Mouse (Mus musculus) embryo, embryonic 11 days (tissue): ENCODE measurements around the gene Irf9.

ENCODE experiments used
- DNase-seq: peaks from one replicate; pipeline ENCODE4 v3.0.0-alpha.2; 2015

The Irf9 gene

DNA sequence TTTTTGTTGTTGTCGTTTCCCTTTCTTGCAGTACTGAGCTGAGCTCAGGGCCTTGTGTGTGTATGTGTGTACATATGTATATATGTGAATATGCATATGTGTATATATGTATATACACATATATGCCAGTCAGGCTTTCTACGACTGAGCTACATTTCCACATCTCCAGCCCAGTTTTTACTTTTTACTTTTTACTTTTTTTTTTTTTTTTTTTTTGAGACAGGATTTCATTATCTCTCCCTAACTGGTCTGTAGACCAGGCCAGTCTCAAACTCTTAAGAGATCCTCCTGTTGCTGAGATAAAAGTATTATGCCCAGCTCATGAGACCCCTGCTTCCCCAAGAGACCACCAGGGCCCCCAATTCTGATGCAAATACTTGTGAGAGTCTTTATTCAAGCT lies 13.5 kb downstream of the Irf9 start:
- DNase-seq: no peak

DNA sequence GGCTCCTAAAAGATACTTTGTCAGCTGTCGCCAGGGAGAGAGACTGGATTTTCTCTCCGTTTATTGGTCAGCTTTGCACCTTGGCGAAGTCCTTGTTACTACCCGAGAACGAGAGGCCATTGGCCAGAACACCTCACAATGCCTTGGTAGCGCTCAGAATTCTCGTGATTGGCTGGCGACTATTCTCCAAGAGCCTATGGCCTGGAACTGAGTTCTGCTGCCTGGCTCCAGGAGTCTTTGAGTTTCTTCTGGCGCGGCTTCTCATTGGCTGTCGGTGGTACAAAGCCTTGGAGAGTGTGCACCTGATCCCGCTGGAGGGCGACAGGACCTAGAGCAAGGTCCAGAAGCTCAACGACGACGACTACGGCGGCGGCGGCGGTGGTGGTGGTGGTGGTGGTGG lies 14.5 kb downstream of the Irf9 start, which contains the start of gene Rec8:
Gene Rec8 (plus strand): TSS at position 216 of the 400 bp plus-strand sequence.
- DNase-seq: peak; percentile 79

- no peak for DNase-seq
These were observed 15.3 kb downstream of the Irf9 start for GRCm38 (mm10) chr14:55618486-55619195.

- no peak for DNase-seq
These were observed 24.9 kb downstream of the Irf9 start for GRCm38 (mm10) chr14:55628077-55628827.

DNA sequence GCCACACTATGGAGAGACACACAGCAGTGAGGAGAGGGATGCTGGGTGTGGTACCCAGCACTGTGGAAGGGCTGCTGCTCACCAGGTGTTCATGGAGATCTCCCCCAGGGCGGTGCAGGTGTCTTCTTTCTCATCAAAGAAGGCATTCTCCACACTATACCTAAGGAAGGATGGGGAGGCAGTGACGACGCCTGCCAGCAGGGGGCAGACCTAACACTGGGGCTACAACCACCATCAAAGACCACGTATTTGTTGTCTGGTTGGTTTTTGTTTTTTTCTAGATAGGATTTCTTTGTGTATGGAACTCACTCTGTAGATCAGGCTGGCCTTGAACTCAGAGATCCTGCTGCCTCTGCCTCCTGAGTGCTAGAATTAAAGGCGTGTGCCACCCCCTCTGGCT lies 25.9 kb downstream of the Irf9 start:
- peak; percentile 31 for DNase-seq

DNA sequence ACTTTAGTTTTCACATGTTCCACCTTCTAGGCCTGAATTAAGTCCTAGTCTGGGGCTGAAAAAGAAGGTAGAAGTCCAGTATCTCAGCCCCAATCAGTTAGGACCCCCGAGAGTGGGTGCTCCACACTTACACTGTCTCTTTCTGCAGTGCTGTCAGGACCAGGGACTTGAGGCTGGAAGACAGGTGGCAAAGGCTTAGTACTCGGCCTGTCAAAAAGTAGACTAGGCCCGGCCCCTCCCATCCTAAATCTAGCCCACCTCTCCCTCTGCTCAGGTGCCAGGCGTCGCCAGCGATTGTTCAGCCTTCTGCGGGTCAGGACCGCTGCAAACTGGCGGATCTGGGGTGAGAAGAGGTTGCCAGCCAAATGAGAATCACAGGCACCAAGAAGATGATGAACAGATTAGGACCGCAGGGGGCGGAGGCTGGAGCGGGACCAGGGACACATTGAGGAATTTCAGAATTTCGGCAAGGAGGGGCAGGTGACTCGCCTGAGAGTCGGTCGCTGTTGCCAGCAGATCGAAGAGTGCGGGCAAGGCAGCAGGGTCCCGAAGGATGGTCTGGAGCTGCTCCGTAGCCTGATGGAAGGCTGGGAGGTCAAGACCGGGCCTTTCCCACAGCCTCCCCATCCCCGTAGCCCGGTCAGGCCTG lies 31.6 kb downstream of the Irf9 start:
- no peak for DNase-seq

DNA sequence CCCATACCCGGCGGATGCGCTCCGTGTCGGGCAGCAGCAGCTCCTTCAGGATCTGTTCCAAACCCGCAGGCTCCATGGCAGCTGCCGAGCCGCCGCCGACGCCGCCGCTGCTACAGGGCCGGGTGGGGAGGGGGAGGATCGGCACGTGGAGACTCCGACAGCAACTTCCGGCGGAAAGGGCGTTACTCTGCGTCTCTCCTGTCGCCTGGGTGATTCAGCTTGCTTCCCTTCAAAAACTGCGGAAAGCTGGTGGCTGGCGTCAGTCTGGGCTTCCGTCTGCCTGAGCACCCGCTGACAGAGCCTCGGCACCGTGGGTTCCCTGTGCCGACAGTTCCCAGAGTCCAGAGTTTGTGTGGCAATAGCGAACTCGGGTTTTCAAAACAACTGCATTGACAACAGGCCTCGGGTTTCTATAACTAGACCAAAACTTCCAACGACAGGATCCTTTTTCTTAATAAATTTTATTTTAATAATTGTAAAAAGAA lies 32.2 kb downstream of the Irf9 start, which contains the start of gene Ipo4:
Gene Ipo4 (minus strand): TSS at position 435 of the 485 bp plus-strand sequence.
- DNase-seq: peak; percentile 95

DNA sequence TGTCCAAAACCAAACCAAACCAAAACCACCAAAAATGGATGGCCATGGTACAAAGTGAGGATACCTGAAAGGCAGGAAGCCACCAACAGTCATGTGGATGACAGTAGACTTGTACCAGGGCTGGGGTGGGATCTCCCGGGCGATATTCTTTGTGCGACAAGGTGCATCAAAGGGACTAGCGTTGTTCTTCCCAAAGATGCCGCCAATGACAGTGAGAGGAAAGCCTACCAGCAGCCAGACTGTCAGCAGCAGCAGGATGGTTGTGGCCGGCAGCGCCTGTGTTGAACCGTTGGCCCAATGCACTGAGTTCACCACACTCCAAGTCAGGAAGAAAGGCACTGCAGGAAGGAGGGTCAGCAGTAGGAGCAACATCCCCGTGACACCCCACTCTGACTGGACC lies 34.4 kb downstream of the Irf9 start, which contains the start of gene Gm49378:
Gene Gm49378 (minus strand): TSS at position 101 of the 400 bp plus-strand sequence.
- no peak for DNase-seq

DNA sequence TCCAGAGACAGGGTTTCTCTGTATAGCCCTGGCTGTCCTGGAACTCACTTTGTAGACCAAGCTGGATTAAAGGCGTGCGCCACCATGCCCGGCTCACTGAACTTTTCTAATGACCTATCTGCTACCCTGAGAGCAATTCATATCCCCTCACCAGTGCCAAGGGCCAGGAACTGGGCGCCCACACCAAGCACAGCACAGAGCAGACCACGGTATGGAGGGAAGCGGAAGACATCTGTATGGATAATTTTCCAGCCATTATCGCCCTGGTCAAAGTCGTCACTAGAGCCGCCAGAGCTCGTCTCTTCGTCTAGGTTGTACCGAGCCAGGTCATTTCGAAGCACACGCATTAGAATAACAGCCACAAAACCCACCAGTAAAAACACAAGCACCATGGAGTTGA lies 37.4 kb downstream of the Irf9 start:
- no peak for DNase-seq

DNA sequence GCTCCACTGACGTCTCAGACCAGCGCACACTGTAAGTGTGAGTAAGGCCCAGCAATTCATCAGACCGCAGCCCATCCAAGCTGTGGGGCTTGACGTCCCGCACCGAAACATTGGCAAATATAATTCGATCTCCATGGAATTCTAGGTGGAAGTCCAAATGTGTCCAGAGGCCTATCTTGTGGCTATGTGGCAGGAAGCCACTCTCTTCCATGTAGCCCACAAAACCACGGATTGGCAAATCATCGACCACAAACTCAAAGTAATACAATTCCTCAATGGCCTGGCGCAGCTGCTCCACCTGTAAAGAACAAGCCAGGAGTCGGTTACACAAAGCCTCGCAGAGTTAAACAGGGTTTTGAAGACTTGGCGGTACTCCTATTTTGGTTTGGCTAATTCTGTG lies 37.9 kb downstream of the Irf9 start:
- DNase-seq: no peak

DNA sequence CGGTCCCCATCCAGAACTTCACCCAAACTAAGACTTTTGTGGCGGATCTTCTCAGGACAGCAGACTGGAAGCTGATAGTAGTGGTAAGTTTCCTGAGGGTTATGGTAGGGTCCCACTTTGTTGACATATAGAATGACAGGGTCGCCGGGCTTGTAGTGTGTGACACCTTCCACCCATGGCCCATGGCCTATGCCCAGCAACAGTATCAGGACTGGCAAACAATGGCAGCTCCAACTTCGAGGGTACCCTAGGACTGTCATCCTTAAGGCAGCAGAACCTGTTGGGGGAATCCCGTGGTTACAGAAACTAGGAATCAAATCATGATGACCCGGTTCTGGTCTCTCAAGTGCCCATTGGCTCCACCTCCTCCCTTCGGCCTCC lies 39.3 kb downstream of the Irf9 start:
- no peak for DNase-seq

- peak; percentile 92 for DNase-seq
These were observed 39.9 kb downstream of the Irf9 start, which contains the start of gene Tm9sf1 for GRCm38 (mm10) chr14:55643060-55643907. Tm9sf1 (minus strand) TSS chr14:55643806.

- DNase-seq: peak; percentile 22
These were observed 41.0 kb downstream of the Irf9 start for GRCm38 (mm10) chr14:55644261-55644888.

DNA sequence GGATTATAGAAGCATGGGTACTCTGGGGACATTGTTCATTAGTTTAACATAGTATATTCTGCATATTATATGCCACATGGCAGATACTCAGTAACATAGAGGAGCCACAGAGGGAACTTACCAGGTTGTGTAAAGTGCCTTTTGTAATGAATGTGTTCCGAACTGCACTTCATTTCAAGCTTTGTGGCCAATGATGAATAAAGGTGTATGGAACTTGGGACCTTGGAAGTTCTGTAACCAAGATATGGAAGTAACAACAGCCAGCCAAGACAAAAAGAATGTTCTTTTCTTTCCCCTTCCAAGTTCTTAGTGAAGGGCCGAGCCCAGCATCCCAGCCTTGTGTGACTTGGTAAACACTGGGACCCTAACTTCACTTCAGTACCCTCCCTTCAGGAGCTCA lies 46.5 kb downstream of the Irf9 start, which contains the start of gene Tssk4:
Gene Tssk4 (plus strand): TSS at position 301 of the 400 bp plus-strand sequence.
- no peak for DNase-seq

DNA sequence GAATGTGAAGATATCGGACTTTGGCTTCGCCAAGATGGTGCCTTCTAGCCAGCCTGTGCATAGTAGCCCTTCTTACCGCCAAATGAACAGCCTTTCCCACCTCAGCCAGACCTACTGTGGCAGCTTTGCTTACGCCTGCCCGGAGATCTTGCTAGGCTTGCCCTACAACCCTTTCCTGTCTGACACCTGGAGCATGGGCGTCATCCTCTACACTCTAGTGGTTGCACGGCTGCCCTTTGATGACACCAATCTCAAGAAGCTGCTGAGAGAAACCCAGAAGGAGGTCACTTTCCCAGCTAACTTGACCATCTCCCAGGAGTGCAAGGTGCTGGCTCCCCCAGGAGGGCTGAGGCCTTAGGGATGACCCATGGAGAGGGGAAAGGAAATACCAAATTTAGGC lies 48.2 kb downstream of the Irf9 start:
- DNase-seq: no peak

DNA sequence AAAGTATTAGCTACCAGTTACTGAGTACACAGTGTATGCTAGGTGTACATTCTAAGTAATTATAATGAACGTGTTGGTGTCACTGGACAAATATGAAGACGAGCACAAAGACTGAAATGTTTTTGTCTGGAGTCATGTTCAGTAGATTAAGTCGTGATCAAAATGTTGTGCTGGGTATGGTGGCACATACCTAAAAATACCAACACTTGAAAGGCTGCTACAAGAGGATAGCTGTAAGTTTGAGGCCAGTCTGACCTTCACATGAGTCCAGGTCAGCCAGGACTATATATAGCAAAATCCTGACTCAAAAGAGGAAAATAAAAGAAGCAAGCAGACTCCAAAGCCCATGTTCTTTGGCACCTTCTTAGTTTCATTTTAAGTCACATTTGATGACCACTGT lies 53.6 kb downstream of the Irf9 start:
- DNase-seq: no peak

GRCm38 (mm10) chr14:55658011-55658410 lies 54.6 kb downstream of the Irf9 start:
- no peak for DNase-seq
